Mouse (Mus musculus) E14TG2a.4 (cell line): ENCODE measurements around the gene Cdh22.

Experiments
- H3K27me3 ChIP-seq: 2 replicates; pipeline ENCODE4 v1.6.1; 2014; ENCODE audit warnings: low read length, control low read depth; ENCODE audit not compliant: insufficient read depth
- H3K36me3 ChIP-seq: 2 replicates; pipeline ENCODE4 v1.6.1; 2014; ENCODE audit warnings: low read length, control low read depth; ENCODE audit not compliant: insufficient read depth
- H3K4me1 ChIP-seq: replicated peaks from 2 replicates; pipeline ENCODE4 v1.6.1; 2014; ENCODE audit warnings: low read depth, low read length, control low read depth
- H3K4me3 ChIP-seq: replicated peaks from 2 replicates; pipeline ENCODE4 v1.5.1; 2014; ENCODE audit warnings: mild to moderate bottlenecking, low read length
- H3K9me3 ChIP-seq: 2 replicates; pipeline ENCODE4 v1.6.1; 2014; ENCODE audit warnings: low read length, control low read depth
- CTCF ChIP-seq: conservative IDR thresholded peaks from 2 replicates; pipeline ENCODE4 v1.5.1; 2014; ENCODE audit warnings: low read length
- NANOG ChIP-seq: IDR thresholded peaks from 2 replicates; pipeline ENCODE4 v1.6.1; 2014; ENCODE audit warnings: borderline replicate concordance, low read length, mixed read lengths
- POU5F1 ChIP-seq: IDR thresholded peaks from 2 replicates; pipeline ENCODE4 v1.6.1; 2014; ENCODE audit warnings: low read length, borderline replicate concordance

Gene Cdh22

GRCm38 (mm10) chr2:165256213-165256612, 21.6 kb upstream of the Cdh22 start:
- no peak for TF ChIP-seq CTCF
- TF ChIP-seq NANOG = no peak
- no peak for TF ChIP-seq POU5F1
- Histone ChIP-seq H3K4me1 (peaks cover 16% of the 10 kb centered on the region), H3K9me3 (no peaks in the 10 kb centered on the region), H3K36me3 (no peaks in the 10 kb centered on the region), H3K4me3 (no peak overlapping the region), H3K27me3 (peaks cover 45% of the 10 kb centered on the region)

- Histone ChIP-seq H3K27me3 (peaks cover 55% of the 10 kb centered on the region), H3K4me3 (no peak overlapping the region), H3K9me3 (no peaks in the 10 kb centered on the region), H3K4me1 (peaks cover 22% of the 10 kb centered on the region), H3K36me3 (no peaks in the 10 kb centered on the region)
- TF ChIP-seq POU5F1 = no peak
- TF ChIP-seq NANOG = no peak
- TF ChIP-seq CTCF = no peak
These were observed 19.2 kb upstream of the Cdh22 start for GRCm38 (mm10) chr2:165253867-165254266.

DNA sequence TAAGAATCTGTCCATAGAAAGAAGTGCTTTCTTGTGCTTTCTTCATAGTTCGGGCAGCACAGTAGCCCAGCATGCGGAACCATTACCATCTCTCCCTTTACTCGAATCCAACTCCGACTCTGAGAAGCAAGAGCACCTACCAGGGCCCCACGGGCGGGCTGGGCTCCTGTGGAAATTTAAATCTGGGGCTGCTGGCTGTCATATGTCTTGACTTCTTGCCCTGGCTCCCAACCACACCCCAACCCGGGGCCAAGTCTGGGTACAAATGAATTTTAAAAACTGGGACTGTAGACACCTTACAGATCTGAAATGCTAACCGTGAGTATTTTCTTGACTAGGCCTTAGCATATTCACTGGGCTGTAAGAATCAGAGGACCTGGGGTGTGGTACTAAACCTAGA, 18.6 kb upstream of the Cdh22 start:
- no peaks in the 10 kb centered on the region for H3K9me3 ChIP-seq
- TF ChIP-seq NANOG = no peak
- TF ChIP-seq CTCF = no peak
- H3K4me1 ChIP-seq = peaks cover 22% of the 10 kb centered on the region
- H3K36me3 ChIP-seq = no peaks in the 10 kb centered on the region
- peaks cover 52% of the 10 kb centered on the region for H3K27me3 ChIP-seq
- H3K4me3 ChIP-seq = no peak overlapping the region

DNA sequence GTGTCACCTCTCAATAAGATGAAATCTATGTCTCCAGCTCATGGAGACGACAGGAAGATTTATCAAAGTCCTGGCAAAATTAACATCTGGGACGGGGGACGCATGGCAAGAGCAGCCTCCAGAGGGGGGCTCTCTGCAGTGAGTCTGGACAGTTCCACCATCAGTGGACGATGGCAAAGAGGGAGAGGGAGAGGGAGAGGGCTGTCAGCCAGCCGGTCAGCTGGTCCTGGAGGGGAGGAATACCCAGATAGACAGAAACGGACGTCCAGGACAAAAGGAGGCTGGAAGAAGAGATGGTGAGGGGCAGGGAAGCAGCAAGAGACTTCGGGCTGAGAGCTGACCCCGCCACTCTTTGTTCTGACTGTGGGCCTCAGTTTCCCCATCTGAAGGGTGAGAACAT, 18.1 kb upstream of the Cdh22 start:
- Histone ChIP-seq H3K4me1 (peaks cover 22% of the 10 kb centered on the region), H3K36me3 (no peaks in the 10 kb centered on the region), H3K27me3 (peaks cover 50% of the 10 kb centered on the region), H3K4me3 (no peak overlapping the region), H3K9me3 (no peaks in the 10 kb centered on the region)
- no peak for TF ChIP-seq POU5F1
- no peak for TF ChIP-seq NANOG
- TF ChIP-seq CTCF = no peak

DNA sequence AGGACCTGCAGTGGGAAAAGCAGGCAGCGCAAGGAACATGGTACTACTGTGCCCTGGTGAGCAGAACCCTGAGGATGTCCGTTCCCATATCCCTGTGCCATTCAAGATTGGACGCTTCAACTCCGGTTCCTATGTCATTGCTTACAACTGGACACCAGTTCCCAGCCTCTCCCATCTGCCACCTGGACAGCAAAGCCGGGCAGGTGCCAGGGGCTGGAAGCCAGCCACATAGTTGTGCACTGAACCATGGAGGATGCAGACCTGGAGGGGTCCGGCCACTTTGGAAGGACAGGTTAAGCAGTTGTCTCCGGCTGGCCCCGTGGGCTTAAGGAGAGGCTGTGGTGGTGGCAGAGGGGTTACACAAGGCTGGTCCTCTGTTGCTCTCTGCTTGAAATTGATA, 17.7 kb upstream of the Cdh22 start:
- TF ChIP-seq NANOG (no peak), CTCF (no peak), POU5F1 (no peak)
- H3K4me1 ChIP-seq = peaks cover 26% of the 10 kb centered on the region
- H3K27me3 ChIP-seq = peaks cover 48% of the 10 kb centered on the region
- no peaks in the 10 kb centered on the region for H3K36me3 ChIP-seq
- no peak overlapping the region for H3K4me3 ChIP-seq
- H3K9me3 ChIP-seq = no peaks in the 10 kb centered on the region

- no peak overlapping the region for H3K4me3 ChIP-seq
- H3K36me3 ChIP-seq = no peaks in the 10 kb centered on the region
- peaks cover 32% of the 10 kb centered on the region for H3K4me1 ChIP-seq
- H3K9me3 ChIP-seq = no peaks in the 10 kb centered on the region
- peaks cover 36% of the 10 kb centered on the region for H3K27me3 ChIP-seq
- no peak for TF ChIP-seq CTCF
These were observed 16.2 kb upstream of the Cdh22 start for GRCm38 (mm10) chr2:165250903-165251302.

DNA sequence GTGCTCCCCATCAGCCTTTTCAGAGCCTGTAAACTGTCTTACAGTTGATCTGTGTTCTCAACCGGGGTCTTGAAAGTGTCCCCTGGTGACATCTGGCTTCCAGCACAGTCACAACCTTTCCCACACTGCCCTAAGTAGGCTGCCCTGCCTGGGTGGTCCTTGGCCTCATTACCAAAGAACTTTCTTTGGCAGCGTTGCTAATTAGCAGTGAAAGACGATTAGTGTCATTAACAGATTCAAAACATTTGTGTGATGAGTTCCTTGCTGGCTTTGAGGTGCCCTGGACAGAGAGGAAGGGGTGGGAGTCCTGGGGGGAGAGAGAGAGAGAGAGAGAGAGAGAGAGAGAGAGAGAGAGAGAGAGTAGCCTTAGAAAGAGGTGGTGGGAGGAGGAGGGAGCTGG, 14.3 kb upstream of the Cdh22 start:
- H3K4me1 ChIP-seq = peaks cover 21% of the 10 kb centered on the region
- 0 out of 2 replicates have a peak, but pooled peaks cover 3% of the 10 kb centered on the region for H3K9me3 ChIP-seq
- TF ChIP-seq POU5F1 = no peak
- no peak for TF ChIP-seq NANOG
- no peak for TF ChIP-seq CTCF
- H3K4me3 ChIP-seq = no peak overlapping the region
- H3K36me3 ChIP-seq = no peaks in the 10 kb centered on the region
- H3K27me3 ChIP-seq = peaks cover 46% of the 10 kb centered on the region

DNA sequence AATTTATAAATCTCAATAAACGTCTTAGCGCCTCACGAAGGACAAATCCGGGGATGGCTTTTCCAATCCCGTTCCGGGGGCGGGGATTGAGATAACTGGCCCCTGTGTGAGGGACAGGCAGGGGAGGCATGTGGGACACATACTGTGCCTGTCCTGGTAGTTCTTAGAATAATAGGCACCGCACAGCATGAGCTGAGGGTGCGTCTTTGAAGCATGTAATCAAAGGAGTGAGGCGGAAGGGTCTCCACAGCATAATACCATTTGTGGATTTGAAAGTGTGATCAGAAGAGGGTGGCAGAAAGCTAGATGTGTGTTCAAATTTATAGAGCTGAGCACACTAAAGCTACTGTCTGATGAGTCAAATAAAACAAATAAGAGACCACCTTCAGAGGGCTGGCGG, 11.7 kb upstream of the Cdh22 start:
- Histone ChIP-seq H3K27me3 (peaks cover 50% of the 10 kb centered on the region), H3K9me3 (0 out of 2 replicates have a peak, but pooled peaks cover 3% of the 10 kb centered on the region), H3K4me1 (peaks cover 28% of the 10 kb centered on the region), H3K36me3 (no peaks in the 10 kb centered on the region), H3K4me3 (no peak overlapping the region)
- TF ChIP-seq NANOG (no peak), CTCF (no peak), POU5F1 (no peak)

- Histone ChIP-seq H3K9me3 (0 out of 2 replicates have a peak, but pooled peaks cover 3% of the 10 kb centered on the region), H3K27me3 (peaks cover 71% of the 10 kb centered on the region), H3K4me3 (0 out of 2 replicates have a peak overlapping the region, but pooled peaks have one; percentile 7), H3K4me1 (peaks cover 26% of the 10 kb centered on the region), H3K36me3 (no peaks in the 10 kb centered on the region)
- TF ChIP-seq NANOG (no peak), POU5F1 (no peak), CTCF (no peak)
These were observed 8.6 kb upstream of the Cdh22 start for GRCm38 (mm10) chr2:165243122-165243720.
